Mouse (Mus musculus): Measurements from ENCODE around the gene Rbl1.

DNA sequence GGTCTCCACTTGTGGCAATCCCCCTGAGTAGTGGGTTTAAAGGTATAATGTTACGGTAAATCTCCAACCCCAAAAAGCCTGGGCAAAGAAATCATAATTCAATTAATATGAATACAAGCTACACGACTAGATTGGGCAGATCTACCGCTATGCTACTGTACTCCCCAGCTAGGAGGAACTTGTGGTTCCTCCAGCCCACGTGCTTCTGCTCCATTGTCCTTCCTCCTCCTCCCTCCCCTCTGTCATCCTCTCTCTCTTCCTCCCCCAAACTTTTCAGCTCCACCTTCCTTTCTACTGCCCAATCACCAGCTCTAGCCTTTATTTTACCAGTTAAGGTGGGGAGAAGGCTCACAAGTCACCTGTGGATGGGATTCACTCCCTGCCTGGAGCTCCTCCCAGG lies 96.1 kb downstream of the Rbl1 start:
- TF ChIP-seq TAL1 (IDR thresholded peaks at IDR 0.05; ENCODE audit: low read length), result no peak
- TF ChIP-seq ELF1 (IDR thresholded peaks at IDR 0.05; ENCODE audit: low read depth, low read length), result no peak
- TF ChIP-seq RAD21 (IDR thresholded peaks at IDR 0.05; ENCODE audit: low read depth, low read length), result no peak

All from MEL (cell line).